Mouse (Mus musculus) brain, embryonic 14.5 days (tissue): ENCODE results near the gene Lactb.

ENCODE experiments used
- CTCF ChIP-seq: fragments of 200-500 bp; IDR thresholded peaks from 2 replicates; pipeline ENCODE4 v1.5.1; 2012; ENCODE audit warnings: inconsistent platforms, mild to moderate bottlenecking, moderate library complexity, borderline replicate concordance; ENCODE audit not compliant: insufficient read depth, insufficient read length; ENCODE audit errors: extremely low read depth
- POLR2A ChIP-seq: fragments of 200-500 bp; IDR thresholded peaks from 2 replicates; pipeline ENCODE4 v1.6.1; 2012; ENCODE audit warnings: mild to moderate bottlenecking, inconsistent platforms, borderline replicate concordance; ENCODE audit not compliant: poor library complexity, insufficient read depth, insufficient read length, severe bottlenecking; ENCODE audit errors: extremely low read depth

DNA sequence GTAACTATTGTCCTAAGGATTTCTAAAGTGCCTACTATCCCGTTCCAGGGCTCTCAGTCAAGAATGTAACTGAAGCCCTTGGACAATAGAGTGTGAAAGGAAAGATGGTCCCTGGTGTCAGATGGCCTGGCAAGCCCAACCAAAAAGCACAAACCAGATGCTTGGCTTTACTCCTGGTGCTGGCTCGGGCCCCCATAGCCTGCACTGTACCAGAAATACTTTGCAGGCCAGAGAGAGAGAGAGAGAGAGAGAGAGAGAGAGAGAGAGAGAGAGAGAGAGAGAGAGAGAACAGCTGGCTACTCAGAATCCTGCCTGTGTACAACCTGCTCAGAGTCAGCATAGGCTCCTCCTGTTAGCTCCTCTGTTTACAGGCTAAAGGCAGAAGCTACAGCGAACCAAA lies 37.2 kb upstream of the Lactb start:
- TF ChIP-seq CTCF (no peak), POLR2A (no peak)
